Mouse (Mus musculus) frontal cortex, adult (tissue): ENCODE results near the gene Zfr.
A peak's percentile ranks its signal among the peaks of the same experiment; 100 is the strongest.

Experiments used
- ATAC-seq: cut with Nextera tagmentation; 2 replicates; pipeline ENCODE4 v1.9.2; 2017; ENCODE audit warnings: mild to moderate bottlenecking, moderate library complexity, mixed read lengths; ENCODE audit not compliant: low TSS enrichment

Gene Zfr

DNA sequence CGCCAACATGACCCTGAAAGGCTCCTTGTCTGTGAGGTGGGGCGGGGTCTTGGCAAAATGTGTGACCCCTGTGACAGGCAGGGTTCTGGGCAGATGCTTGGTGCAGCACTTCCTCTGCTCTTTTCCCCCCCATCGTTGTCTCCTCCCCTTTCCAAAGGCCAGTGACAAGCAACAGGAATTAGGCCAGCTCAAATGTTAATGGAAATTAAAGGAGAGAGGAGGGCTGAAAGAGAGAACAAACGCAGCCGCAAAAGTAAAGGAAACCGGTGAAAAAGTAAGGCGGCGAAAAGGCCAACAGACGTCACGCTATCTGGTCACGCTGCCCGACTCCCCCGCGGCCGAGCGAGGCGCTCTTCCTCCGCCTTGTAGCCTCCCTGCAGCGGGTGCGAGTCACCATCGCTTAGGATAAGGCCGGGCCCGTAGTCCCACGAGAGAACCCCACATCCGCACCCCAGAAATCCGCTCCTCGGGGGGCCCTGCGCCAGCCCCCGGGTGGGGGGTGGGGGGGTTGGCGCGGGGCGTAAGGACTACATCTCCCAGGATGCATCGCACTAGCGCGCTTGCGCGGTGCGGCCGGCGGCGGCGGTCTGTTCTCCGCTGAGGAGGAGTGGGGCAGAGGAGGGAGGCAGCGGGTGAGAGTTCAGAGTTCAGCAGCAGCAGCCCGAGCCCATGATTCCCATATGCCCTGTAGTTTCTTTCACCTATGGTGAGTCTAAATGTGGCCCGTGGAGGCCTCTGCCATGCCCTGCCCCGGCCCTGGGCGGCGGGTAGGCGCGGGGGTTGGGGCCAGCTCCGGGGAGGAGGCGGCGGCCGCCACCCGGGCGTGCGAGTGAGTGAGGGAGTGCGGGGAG lies at the start of gene Zfr:
TSS of gene Zfr (plus strand) at position 590 of the 851 bp plus-strand sequence.
- ATAC-seq: peak; percentile 88

DNA sequence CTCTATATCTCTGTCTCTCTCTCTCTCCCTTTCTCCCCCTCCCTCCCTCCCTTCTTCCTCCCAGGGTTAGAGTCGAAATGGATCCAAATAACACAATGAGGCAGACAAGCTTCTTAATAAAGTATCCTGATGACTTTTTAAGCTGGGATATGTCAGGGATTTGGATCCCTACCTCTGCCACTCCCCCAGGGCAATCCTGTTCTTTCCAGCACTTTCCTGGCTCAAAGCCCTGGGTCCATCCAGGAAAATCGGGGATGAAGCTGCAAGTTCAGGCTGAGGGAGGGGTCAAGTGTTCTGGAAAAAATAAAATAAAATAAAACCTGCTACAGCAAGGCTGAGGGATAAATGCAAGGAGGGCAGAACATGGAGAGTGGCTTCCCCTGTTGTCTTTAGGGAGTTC lies 49.7 kb upstream of the Zfr start:
- ATAC-seq: no peak

GRCm38 (mm10) chr15:12068395-12069218 lies 49.0 kb upstream of the Zfr start:
- ATAC-seq: no peak

DNA sequence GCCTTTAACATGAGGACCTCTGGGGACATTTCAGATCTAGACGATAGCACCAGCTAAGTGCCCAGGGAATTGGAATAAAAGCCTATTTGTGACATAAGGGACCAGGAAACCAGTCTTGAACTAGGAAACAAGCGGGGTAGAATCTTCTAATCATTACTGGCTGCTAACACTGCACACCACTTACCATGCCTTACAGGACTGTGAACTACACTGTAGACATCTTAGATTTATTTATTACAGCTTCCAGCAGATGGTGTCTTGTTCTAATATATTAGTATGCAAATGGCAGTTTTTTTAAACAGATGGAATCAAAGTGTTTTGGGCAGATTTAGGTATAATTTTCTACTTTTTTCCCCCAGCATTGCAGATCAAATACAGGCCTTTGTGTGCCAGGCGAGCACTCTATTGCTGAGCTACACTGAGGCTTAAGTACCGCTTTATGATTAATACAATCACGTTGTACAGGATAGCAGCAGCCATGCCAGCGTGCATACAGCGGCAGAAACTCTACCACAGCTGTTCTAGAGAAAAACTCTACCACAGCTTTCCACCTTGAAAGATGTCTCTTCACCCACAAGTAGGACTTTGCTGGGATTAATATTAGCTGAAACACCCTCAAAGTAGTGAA lies 44.8 kb upstream of the Zfr start:
- ATAC-seq: 0 out of 2 replicates have a peak, but pooled peaks have one; percentile 27

DNA sequence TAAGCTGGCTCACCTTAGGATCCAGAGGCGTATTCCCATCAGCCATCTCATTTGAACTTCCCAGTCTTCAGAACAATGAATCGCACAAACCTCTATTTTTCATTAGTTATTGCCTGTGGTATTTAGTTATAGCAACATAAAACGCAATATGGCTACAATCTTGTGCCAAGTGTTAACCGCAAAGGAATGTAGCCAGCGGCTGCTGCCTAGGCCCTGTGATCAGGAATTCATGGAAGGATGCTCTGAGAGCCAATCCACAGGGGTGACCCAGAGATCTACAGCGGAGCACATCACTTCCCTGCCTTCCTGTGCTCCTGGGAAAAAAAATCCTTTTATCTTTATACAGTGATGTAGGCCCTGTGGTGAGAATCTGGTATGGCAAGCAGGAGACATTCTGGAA lies 43.2 kb upstream of the Zfr start:
- ATAC-seq: no peak

GRCm38 (mm10) chr15:12082344-12082743 lies 35.3 kb upstream of the Zfr start:
- peak; percentile 60 for ATAC-seq

GRCm38 (mm10) chr15:12084164-12084563 lies 33.5 kb upstream of the Zfr start:
- peak; percentile 80 for ATAC-seq

DNA sequence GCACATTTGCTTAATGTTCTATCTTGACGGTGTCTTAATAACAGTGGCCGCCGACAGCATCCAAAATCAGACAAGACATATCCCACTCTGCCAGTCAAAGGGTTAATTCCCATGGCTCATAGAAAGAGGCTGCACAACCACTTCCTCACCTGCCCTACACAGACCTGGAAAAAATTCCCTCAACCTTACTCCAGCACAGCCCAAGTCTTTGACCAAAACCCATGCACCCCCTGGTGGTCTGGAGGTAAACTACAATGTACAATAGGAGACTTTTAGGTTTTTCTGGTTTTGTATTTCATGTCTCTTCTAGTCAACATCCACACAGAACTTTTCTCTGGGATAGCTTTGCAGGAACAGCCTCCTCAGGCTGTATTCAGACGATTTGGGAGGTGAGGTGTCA lies 32.8 kb upstream of the Zfr start:
- 0 out of 2 replicates have a peak, but pooled peaks have one; percentile 18 for ATAC-seq

DNA sequence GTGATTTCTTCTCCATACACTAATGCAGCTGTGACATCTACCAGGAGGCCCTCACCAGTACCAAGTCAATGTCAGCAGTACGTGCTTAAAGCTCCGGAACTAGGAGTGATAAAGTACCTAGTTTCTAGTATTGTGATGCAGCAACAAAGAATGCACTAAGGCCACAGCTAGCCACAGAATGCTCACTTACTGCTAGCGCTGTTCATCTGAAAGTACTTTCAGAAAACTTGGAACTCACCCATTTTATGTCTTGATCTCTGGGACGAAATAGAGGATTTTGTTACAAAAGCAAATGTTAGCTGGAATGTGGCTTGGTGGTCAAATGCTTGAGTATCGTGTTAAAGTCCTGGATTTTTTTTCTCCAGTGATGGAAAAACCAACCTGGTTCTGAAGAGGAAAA lies 30.0 kb upstream of the Zfr start:
- ATAC-seq: no peak

DNA sequence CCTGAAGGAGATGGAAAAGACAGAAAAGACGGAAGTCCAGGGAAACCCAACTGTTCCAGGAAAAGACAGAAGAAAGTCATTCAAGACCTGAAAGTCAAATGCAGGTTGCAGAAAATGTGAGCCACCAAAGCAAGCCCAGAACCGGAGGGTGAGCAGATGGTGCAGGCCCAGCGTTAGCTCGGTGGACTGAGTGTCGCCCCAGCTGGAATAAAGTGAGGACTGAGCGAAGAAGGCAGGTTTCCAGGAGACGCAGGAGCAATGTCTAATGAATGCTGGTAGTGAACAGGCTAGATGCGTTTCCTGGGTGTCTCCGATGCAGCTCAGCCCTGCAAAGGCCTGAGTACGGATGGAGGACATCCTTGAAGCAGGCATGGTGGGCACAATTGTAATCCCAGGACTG lies 29.5 kb upstream of the Zfr start:
- no peak for ATAC-seq

DNA sequence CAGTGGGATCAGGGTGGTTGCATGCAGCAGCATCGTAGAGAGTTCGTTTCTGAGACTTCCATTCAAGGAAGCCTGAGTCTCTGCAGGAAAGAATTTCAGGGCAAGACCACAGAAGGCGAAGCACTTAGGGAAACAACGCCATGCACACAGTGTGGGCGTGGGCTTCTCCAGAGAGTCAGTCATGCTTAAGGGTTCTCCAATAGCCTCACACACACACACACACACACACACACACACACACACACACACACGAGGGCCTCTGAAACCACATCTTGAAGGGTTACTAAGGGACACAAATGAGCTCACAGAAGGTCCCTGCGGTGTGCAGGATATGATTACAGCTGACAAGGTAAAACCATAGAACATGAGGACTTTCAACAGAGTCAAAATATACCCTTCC lies 27.5 kb upstream of the Zfr start:
- ATAC-seq: no peak

DNA sequence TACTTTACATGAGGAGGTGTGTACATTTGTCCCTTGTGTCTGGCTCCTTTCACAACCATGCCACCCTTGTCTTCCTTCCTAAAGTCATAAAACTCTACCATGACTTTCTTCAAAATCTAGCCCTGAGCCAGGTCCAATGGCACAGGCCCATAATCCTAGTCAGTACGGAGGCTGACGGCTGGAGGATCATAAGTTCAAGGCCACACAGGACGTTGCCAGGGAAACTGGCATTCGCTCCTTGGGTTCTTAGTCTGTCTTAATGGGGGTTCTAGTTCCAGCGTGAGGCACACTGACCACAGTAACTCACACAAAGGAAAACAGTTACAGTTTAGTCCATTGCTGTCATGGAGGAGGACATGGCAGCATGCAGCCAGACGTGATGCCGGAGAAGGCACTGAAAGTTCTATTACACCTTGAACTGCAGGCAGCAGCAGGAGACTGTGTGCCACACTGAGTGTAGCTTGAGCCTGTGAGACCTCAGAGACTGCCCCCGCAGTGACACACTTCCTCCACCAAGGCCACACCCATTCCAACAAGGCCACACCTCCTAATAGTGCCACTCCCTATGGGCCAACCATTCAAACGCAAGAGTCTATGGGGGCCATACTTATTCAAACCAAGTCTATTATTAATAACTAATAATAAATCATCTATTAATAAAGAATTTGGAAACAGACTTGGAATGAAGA lies 26.5 kb upstream of the Zfr start:
- no peak for ATAC-seq

DNA sequence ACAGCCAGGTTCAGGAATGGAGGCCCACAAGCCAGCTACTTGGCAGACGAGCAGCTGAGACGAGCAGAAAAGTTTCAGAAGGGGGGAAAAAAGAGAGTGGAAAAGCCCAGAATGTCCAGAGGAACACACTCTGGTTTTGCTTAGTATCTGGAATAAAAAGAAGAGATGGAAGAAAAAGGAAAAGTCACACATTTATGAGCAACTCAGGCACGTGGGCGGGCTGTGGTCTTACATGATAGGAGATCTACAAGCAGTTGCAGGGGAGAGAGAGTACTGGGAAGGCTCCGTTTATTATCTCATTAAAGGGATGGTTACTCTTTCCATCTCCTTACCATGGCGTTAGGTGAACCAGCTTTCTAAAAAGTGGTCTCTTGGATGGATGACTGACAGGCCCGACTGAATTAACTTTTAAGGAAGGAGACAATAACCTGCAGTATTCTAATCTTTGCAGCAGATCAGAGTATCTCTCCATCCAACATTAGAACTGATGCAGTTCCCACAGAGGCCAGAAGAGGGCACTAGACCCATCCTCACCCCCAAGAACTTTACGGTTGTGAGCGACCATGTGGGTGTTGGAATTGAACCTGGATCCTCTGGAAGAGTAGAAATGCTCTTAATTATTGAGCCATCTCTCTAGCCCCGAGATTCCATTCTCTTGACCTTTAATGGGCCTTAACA lies 25.7 kb upstream of the Zfr start:
- no peak for ATAC-seq

GRCm38 (mm10) chr15:12093026-12093960 lies 24.3 kb upstream of the Zfr start:
- peak; percentile 78 for ATAC-seq

DNA sequence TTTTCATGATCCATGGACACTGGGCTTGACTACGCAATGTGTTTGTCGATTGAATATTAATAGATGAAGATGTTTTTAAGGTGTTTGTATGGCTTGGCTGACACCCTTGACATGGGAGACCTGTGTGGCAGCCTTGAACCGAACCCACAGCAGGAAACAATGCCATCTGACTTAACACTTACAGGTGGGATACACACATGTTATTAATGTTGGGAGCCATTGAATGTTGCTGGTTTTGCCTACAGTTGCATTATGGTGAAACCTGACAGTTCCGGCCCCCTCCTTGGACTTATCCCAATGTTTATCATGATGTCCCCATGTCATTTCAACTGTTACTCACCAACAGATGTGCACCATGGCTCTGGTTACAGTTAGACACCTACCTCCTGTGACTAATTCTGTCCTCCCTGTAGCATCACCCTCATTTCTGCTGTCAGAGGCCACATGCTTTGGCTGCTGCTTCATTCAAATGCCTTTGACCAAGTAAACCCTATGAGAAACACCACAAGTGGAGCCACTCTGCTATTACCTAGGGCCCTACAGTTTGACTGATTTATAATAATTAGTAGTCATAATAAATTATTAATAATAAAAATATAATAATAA lies 23.6 kb upstream of the Zfr start:
- ATAC-seq: no peak

GRCm38 (mm10) chr15:12096447-12096846 lies 21.2 kb upstream of the Zfr start:
- ATAC-seq: peak; percentile 87

- ATAC-seq: no peak
These were observed 20.3 kb upstream of the Zfr start for GRCm38 (mm10) chr15:12097344-12097743.

DNA sequence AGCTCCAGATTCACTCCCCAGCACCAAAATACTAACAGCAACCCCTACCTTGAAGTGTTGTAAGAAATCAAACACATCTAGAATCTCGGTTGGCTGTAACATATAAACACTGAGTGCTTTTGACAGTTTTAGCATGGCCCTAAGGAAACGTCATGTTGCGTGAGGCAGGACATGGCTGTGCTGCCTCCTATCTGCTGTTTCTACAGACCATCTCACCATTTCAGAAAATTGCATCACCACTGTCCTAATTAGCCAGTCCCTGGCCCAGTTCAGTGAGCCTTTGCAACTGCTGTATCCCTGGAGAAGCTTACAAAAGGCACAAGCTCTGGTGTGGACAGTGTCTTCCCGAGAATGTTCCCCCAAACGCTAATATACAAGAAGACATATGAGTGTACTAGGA lies 16.7 kb upstream of the Zfr start:
- no peak for ATAC-seq

GRCm38 (mm10) chr15:12103763-12104162 lies 13.9 kb upstream of the Zfr start:
- peak; percentile 67 for ATAC-seq

DNA sequence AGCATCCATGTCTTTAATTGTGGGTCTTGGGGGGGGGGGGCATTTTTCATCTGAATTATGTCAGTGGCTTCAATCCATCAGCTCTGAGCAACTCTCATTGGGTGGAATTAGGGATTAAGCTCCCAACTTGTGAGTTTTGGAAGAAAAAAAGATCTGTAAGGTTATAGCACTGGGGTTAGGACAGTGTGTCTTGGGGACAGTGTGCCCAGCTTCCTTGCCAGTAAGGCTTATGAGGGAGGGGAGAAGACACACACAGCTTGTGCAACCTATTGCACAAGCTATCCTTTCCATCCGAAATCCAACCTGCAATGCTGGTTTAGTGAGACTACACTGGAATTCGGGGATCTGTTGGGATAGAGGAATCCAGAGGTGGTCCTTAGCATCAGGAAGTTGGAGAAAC lies 12.8 kb upstream of the Zfr start:
- no peak for ATAC-seq
